Mouse (Mus musculus) intestine, embryonic 15.5 days (tissue): ENCODE measurements at regions not wholly inside any gene's neighbourhood (a gene's known extent, or its start where the extent isn't known, plus 50 kb on each side); places are given as distances from the start of the nearest gene placed in this dataset.

ENCODE experiments used
- ATAC-seq: fragments of 200-750 bp; cut with Nextera tagmentation; 2 replicates; pipeline ENCODE4 v1.8.0; 2017; ENCODE audit warnings: moderate TSS enrichment, moderate library complexity
- H3K27ac ChIP-seq: fragments of 300-500 bp; sonication (generic); 2 replicates; pipeline ENCODE4 v1.5.1; 2015; ENCODE audit warnings: mild to moderate bottlenecking, inconsistent platforms
- H3K27me3 ChIP-seq: fragments of 300-500 bp; sonication (generic); replicated peaks from 2 replicates; pipeline ENCODE4 v1.6.1; 2015; ENCODE audit warnings: inconsistent platforms
- H3K36me3 ChIP-seq: fragments of 300-500 bp; sonication (generic); 2 replicates; pipeline ENCODE4 v1.6.1; 2015; ENCODE audit warnings: inconsistent platforms
- H3K4me1 ChIP-seq: fragments of 300-500 bp; sonication (generic); replicated peaks from 2 replicates; pipeline ENCODE4 v1.6.1; 2015; ENCODE audit warnings: inconsistent platforms
- H3K4me2 ChIP-seq: fragments of 300-500 bp; sonication (generic); replicated peaks from 2 replicates; pipeline ENCODE4 v1.6.1; 2015; ENCODE audit warnings: mild to moderate bottlenecking, inconsistent platforms
- H3K4me3 ChIP-seq: fragments of 300-500 bp; sonication (generic); replicated peaks from 2 replicates; pipeline ENCODE4 v1.5.1; 2015; ENCODE audit warnings: inconsistent platforms
- H3K9ac ChIP-seq: fragments of 300-500 bp; sonication (generic); 2 replicates; pipeline ENCODE4 v1.6.1; 2015; ENCODE audit warnings: inconsistent platforms
- H3K9me3 ChIP-seq: fragments of 300-500 bp; sonication (generic); 2 replicates; pipeline ENCODE4 v1.6.1; 2016; ENCODE audit warnings: inconsistent platforms
- WGBS: fragments of 180-500 bp; shearing (Covaris S2); methylation state at CpG from one replicate; pipeline ENCODE4 v1.1.7; 2015; 5-methylcytosine and 5-hydroxymethylcytosine counted together

- H3K4me2 ChIP-seq = no peak overlapping the region
- 80% methylated on average over 1 of the region's 1 CpGs for WGBS
- ATAC-seq = no peak
- no peak overlapping the region for H3K4me3 ChIP-seq
- H3K27me3 ChIP-seq = no peaks in the 10 kb centered on the region
- H3K27ac ChIP-seq = no peak overlapping the region
- H3K4me1 ChIP-seq = no peaks in the 10 kb centered on the region
- H3K36me3 ChIP-seq = no peaks in the 10 kb centered on the region
- no peak overlapping the region for H3K9ac ChIP-seq
- H3K9me3 ChIP-seq = no peaks in the 10 kb centered on the region
These were observed 415.5 kb upstream of the 4933412E24Rik start for GRCm38 (mm10) chr15:60431916-60432315.

GRCm38 (mm10) chr15:60419081-60419480 is 402.7 kb upstream of the 4933412E24Rik start:
- H3K4me2 ChIP-seq = no peak overlapping the region
- WGBS = 61% methylated on average over 1 of the region's 1 CpGs
- ATAC-seq = no peak

GRCm38 (mm10) chr15:60392267-60392666 is 375.9 kb upstream of the 4933412E24Rik start:
- Histone ChIP-seq H3K4me2 (no peak overlapping the region), H3K9me3 (no peaks in the 10 kb centered on the region), H3K4me1 (no peaks in the 10 kb centered on the region), H3K9ac (no peak overlapping the region), H3K4me3 (no peak overlapping the region), H3K27ac (no peak overlapping the region), H3K27me3 (no peaks in the 10 kb centered on the region), H3K36me3 (no peaks in the 10 kb centered on the region)
- 77% methylated on average over 7 of the region's 7 CpGs for WGBS
- no peak for ATAC-seq

More at GRCm38 (mm10) chr15:60419081-60419480, 402.7 kb upstream of the 4933412E24Rik start:
- Histone ChIP-seq H3K36me3 (no peaks in the 10 kb centered on the region), H3K4me3 (no peak overlapping the region), H3K9me3 (no peaks in the 10 kb centered on the region), H3K4me1 (no peaks in the 10 kb centered on the region), H3K9ac (no peak overlapping the region), H3K27ac (no peak overlapping the region), H3K27me3 (no peaks in the 10 kb centered on the region)

- H3K27ac ChIP-seq = no peak overlapping the region
- H3K4me1 ChIP-seq = no peaks in the 10 kb centered on the region
- no peak overlapping the region for H3K4me2 ChIP-seq
- 84% methylated on average over 1 of the region's 1 CpGs for WGBS
- no peaks in the 10 kb centered on the region for H3K27me3 ChIP-seq
- no peak for ATAC-seq
- no peaks in the 10 kb centered on the region for H3K9me3 ChIP-seq
- no peak overlapping the region for H3K9ac ChIP-seq
- H3K36me3 ChIP-seq = no peaks in the 10 kb centered on the region
- no peak overlapping the region for H3K4me3 ChIP-seq
These were observed 373.9 kb upstream of the 4933412E24Rik start for GRCm38 (mm10) chr15:60390336-60390735.

- no peak for ATAC-seq
- no peak overlapping the region for H3K4me2 ChIP-seq
- H3K27ac ChIP-seq = no peak overlapping the region
- no peaks in the 10 kb centered on the region for H3K4me1 ChIP-seq
- no peak overlapping the region for H3K4me3 ChIP-seq
- H3K27me3 ChIP-seq = no peaks in the 10 kb centered on the region
- no peak overlapping the region for H3K9ac ChIP-seq
- no peaks in the 10 kb centered on the region for H3K36me3 ChIP-seq
- 92% methylated on average over 2 of the region's 2 CpGs for WGBS
- no peaks in the 10 kb centered on the region for H3K9me3 ChIP-seq
These were observed 371.5 kb upstream of the 4933412E24Rik start for GRCm38 (mm10) chr15:60387962-60388361.
